Mouse (Mus musculus) stomach, embryonic 14.5 days (tissue): ENCODE measurements around the gene Tsga10. TPM values are rescaled to one million over a fixed set of nuclear protein-coding genes. Genes with fewer than 3 reads are reported as not detected.

Experiments
- ATAC-seq: fragments of 200-750 bp; cut with Nextera tagmentation; 2 replicates; pipeline ENCODE4 v1.8.0; 2017; ENCODE audit warnings: low read depth, moderate TSS enrichment; ENCODE audit not compliant: insufficient number of reproducible peaks, insufficient read depth, low FRiP score
- H3K27ac ChIP-seq: fragments of 300-500 bp; sonication (generic); 2 replicates; pipeline ENCODE4 v1.5.1; 2014; ENCODE audit warnings: mild to moderate bottlenecking, low read length, moderate library complexity, mixed read lengths
- H3K27me3 ChIP-seq: fragments of 300-500 bp; sonication (generic); 2 replicates; pipeline ENCODE4 v1.6.1; 2014; ENCODE audit warnings: low read length, control low read depth, mixed read lengths; ENCODE audit not compliant: control insufficient read depth, insufficient read depth
- H3K36me3 ChIP-seq: fragments of 300-500 bp; sonication (generic); 2 replicates; pipeline ENCODE4 v1.6.1; 2014; ENCODE audit warnings: mild to moderate bottlenecking, control low read depth, low read length, moderate library complexity, mixed read lengths; ENCODE audit not compliant: control insufficient read depth, insufficient read depth
- H3K4me1 ChIP-seq: fragments of 300-500 bp; sonication (generic); 2 replicates; pipeline ENCODE4 v1.6.1; 2014; ENCODE audit warnings: low read length, control low read depth, mixed read lengths; ENCODE audit not compliant: control insufficient read depth, insufficient read depth
- H3K4me2 ChIP-seq: fragments of 300-500 bp; sonication (generic); replicated peaks from 2 replicates; pipeline ENCODE4 v1.6.1; 2014; ENCODE audit warnings: low read depth, low read length, control low read depth
- H3K4me3 ChIP-seq: fragments of 300-500 bp; sonication (generic); 2 replicates; pipeline ENCODE4 v1.5.1; 2014; ENCODE audit warnings: low read depth, low read length, control low read depth
- H3K9ac ChIP-seq: fragments of 300-500 bp; sonication (generic); replicated peaks from 2 replicates; pipeline ENCODE4 v1.6.1; 2014; ENCODE audit warnings: low read depth, mild to moderate bottlenecking, control low read depth, low read length, moderate library complexity, mixed read lengths
- H3K9me3 ChIP-seq: fragments of 300-500 bp; sonication (generic); 2 replicates; pipeline ENCODE4 v1.6.1; 2016; ENCODE audit warnings: low read depth, low read length, control low read depth; ENCODE audit not compliant: control insufficient read depth
- WGBS: fragments of 180-500 bp; shearing (Covaris S2); extraction: QIAGEN DNeasy Blood & Tissue Kit; methylation state at CpG from one replicate; pipeline ENCODE4 v1.1.7; 2014; 5-methylcytosine and 5-hydroxymethylcytosine counted together
- polyA plus RNA-seq: library from polyadenylated mRNA; unstranded; fragments of >200 nt; fragmentation: Nextera tagmentation; extraction: Ambion mirVana; gene quantifications from 2 replicates; pipeline ENCODE4 v1.2.1, GENCODE M21; 2014

Gene Tsga10
- polyA plus RNA-seq, 1 experiment from 2014 or later = 6.1 TPM

DNA sequence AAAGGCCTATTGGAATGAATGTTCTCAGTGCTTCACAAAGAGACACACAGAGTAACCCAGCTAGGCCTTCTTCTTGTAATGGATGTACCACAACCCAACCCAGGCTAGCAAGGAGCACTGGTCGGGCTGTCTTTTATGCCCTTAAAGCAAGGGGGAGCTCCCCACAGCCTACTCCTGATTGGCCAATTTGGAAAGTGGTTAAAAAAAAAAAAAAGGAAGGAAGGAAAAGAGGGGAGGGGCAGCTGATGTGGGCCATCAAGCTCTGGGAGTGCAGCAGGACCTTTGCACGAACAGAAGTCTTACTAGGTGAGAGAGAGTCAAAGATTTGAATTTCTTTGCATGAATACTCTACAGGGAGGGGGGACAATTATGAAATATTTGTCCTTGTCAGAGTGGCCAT lies 127.3 kb downstream of the Tsga10 start:
- Histone ChIP-seq H3K4me1 (no peaks in the 10 kb centered on the region), H3K27me3 (no peaks in the 10 kb centered on the region), H3K9ac (no peak overlapping the region), H3K9me3 (no peaks in the 10 kb centered on the region), H3K4me2 (no peak overlapping the region), H3K36me3 (no peaks in the 10 kb centered on the region), H3K4me3 (no peak overlapping the region), H3K27ac (no peak overlapping the region)
- 72% methylated on average over 2 of the region's 2 CpGs for WGBS
- no peak for ATAC-seq

DNA sequence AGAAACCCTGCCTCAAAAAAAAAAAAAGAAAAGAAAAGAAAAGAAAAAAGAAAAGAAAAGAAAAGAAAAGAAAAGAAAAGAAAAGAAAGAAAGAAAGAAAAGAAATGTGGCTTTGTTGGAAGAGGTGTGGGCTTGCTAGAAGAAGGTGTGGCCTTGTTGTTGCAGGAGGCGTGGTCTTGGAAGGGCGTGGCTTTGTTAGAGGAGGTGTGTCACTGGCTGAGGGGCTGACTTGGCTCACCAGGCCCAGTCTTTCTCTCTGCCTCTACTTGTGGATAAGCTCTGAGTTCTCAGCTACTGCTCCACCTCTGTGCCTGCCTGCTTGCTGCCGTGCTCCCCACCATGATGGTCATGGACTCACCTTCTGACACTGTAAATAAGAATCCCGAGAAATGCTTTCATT lies 129.2 kb downstream of the Tsga10 start:
- Histone ChIP-seq H3K9ac (no peak overlapping the region), H3K27ac (no peak overlapping the region), H3K4me3 (no peak overlapping the region), H3K4me1 (no peaks in the 10 kb centered on the region), H3K27me3 (no peaks in the 10 kb centered on the region), H3K4me2 (no peak overlapping the region), H3K36me3 (no peaks in the 10 kb centered on the region), H3K9me3 (no peaks in the 10 kb centered on the region)
- WGBS = 72% methylated on average over 4 of the region's 4 CpGs
- ATAC-seq = no peak

DNA sequence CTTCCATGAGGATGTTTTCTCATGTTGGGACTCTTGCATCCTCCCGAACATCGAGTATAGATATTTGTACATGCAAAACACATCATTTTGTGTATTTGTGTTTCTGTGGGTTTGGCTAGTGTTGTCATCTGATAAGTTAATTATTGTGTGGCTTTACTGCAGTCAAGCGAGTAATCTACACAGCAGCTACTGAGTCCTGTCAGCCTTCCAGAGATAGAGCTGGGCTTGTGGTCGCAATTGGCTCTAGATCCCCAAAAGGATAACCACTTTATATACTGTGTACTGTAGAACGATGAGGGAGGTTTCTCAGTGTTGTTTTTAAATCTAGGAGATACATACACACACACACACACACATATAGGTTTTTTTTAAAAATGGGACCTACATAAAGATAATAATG lies 130.3 kb downstream of the Tsga10 start:
- ATAC-seq = no peak
- Histone ChIP-seq H3K4me1 (no peaks in the 10 kb centered on the region), H3K9me3 (no peaks in the 10 kb centered on the region), H3K4me2 (no peak overlapping the region), H3K9ac (no peak overlapping the region), H3K27ac (no peak overlapping the region), H3K36me3 (no peaks in the 10 kb centered on the region), H3K4me3 (no peak overlapping the region), H3K27me3 (no peaks in the 10 kb centered on the region)
- WGBS = 83% methylated on average over 5 of the region's 5 CpGs

DNA sequence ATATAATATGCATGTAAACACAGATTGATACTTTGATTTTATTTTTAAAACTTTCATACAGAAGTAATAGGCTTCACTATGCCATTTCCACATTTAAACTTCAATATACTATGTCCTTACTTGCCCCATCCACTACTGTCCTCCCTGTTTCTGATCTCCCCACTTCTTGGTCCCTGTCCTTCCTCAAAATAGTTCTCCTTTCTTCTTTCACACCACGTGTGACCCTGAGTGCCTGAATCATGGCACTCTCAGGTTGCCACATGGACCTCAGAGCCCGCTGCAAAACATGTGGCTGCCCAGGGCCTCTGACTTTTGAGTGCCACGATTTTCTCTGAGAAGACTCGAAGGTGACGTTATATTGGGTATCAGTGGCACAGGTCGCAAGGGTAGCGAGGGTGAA lies 131.4 kb downstream of the Tsga10 start:
- Histone ChIP-seq H3K4me1 (no peaks in the 10 kb centered on the region), H3K9ac (no peak overlapping the region), H3K4me3 (no peak overlapping the region), H3K9me3 (no peaks in the 10 kb centered on the region), H3K36me3 (no peaks in the 10 kb centered on the region), H3K4me2 (no peak overlapping the region), H3K27ac (no peak overlapping the region), H3K27me3 (no peaks in the 10 kb centered on the region)
- ATAC-seq = no peak
- 65% methylated on average over 7 of the region's 7 CpGs for WGBS

DNA sequence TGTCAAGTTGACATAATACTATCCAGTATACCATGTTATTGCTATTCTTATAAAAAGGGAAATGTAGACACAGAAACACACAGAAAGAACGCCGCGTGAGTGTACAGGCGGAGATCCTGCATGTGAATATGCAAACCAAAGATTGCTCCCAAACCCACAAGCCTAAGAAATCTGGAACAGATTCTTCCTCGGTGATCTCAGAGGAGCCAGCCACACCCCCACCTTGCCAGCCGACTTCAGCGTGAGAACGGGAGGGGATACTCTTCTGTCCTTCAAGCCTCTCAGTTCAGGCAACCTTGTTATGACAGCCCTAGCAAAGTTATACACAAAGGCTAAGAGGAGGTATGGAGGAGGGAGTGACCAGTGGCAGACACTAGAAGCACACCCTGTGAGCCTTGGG lies 136.9 kb downstream of the Tsga10 start:
- no peak overlapping the region for H3K4me3 ChIP-seq
- H3K4me1 ChIP-seq = no peaks in the 10 kb centered on the region
- H3K27me3 ChIP-seq = no peaks in the 10 kb centered on the region
- no peak for ATAC-seq
- H3K36me3 ChIP-seq = no peaks in the 10 kb centered on the region
- H3K9me3 ChIP-seq = no peaks in the 10 kb centered on the region
- H3K9ac ChIP-seq = no peak overlapping the region
- no peak overlapping the region for H3K27ac ChIP-seq
- H3K4me2 ChIP-seq = no peak overlapping the region
- WGBS = 84% methylated on average over 8 of the region's 8 CpGs

DNA sequence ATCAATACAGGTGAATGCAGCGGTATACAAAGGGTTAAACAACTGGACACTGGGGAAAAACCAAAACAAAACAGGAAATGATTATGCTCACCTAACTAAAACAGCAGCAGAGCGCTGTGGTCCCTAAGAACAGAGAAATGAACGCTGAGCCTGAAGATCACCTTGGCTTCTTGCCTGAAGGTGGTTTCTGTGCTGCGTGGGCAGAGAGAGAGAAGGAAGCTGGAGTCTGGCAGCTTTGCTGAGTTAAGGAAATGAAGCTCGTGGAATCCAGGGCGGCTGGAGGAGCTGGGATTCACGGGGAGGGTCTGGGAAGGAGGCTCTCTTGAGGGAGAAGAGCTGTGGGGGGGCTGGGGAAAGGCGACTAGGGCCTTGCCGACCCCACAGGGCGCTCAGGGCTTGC lies 138.2 kb downstream of the Tsga10 start:
- H3K4me1 ChIP-seq = no peaks in the 10 kb centered on the region
- 57% methylated on average over 10 of the region's 10 CpGs for WGBS
- H3K27me3 ChIP-seq = no peaks in the 10 kb centered on the region
- no peak overlapping the region for H3K9ac ChIP-seq
- H3K9me3 ChIP-seq = no peaks in the 10 kb centered on the region
- H3K4me3 ChIP-seq = no peak overlapping the region
- no peak overlapping the region for H3K27ac ChIP-seq
- no peak overlapping the region for H3K4me2 ChIP-seq
- no peak for ATAC-seq
- no peaks in the 10 kb centered on the region for H3K36me3 ChIP-seq

DNA sequence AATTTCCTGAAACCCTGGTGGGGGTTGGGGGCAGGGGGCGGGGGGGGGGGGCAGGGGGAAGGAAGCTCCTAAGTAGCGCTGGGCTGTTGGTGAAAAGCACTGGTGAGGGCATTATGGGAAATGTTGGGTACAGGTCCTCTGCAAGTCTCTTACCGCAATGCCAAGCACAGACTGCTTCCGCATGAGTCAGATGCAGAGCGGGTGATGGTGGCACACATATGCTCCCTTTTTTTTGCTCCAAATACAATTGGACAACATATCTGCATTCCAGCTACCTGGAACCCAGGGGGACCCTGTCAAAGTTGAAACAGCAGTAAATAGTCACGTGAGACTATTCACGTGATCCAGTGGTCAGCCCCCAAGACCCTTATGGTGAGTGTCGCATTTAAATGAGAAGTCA lies 139.0 kb downstream of the Tsga10 start:
- ATAC-seq = no peak
- H3K4me2 ChIP-seq = no peak overlapping the region
- 83% methylated on average over 8 of the region's 8 CpGs for WGBS

DNA sequence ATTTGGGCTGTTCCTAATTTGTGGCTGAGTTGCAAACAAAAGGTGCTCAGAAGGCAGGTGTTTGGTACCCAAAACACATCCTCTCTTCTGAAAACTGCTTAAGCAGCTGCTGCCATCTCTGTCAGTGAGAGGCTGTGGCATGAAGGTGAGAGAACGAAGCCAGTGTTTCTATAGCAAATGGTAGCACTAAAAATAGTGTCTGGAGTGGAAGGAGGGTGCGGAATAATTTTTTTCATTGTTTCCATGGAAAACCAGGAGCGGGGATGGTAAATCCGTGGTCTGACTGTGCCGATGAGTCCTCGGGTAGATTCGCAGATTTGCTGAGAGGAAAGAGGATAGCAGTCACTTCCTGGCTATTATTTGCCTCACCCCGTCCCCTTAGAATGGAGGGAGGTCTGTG lies 139.8 kb downstream of the Tsga10 start:
- no peaks in the 10 kb centered on the region for H3K9me3 ChIP-seq
- no peaks in the 10 kb centered on the region for H3K4me1 ChIP-seq
- H3K36me3 ChIP-seq = no peaks in the 10 kb centered on the region
- no peak overlapping the region for H3K27ac ChIP-seq
- no peak overlapping the region for H3K4me2 ChIP-seq
- H3K9ac ChIP-seq = no peak overlapping the region
- WGBS = 67% methylated on average over 8 of the region's 8 CpGs
- H3K27me3 ChIP-seq = no peaks in the 10 kb centered on the region
- no peak for ATAC-seq
- H3K4me3 ChIP-seq = no peak overlapping the region

More for the DNA sequence above, 139.0 kb downstream of the Tsga10 start:
- H3K27me3 ChIP-seq = no peaks in the 10 kb centered on the region
- no peaks in the 10 kb centered on the region for H3K9me3 ChIP-seq
- no peak overlapping the region for H3K27ac ChIP-seq
- no peak overlapping the region for H3K9ac ChIP-seq
- no peaks in the 10 kb centered on the region for H3K36me3 ChIP-seq
- H3K4me1 ChIP-seq = no peaks in the 10 kb centered on the region
- H3K4me3 ChIP-seq = no peak overlapping the region

DNA sequence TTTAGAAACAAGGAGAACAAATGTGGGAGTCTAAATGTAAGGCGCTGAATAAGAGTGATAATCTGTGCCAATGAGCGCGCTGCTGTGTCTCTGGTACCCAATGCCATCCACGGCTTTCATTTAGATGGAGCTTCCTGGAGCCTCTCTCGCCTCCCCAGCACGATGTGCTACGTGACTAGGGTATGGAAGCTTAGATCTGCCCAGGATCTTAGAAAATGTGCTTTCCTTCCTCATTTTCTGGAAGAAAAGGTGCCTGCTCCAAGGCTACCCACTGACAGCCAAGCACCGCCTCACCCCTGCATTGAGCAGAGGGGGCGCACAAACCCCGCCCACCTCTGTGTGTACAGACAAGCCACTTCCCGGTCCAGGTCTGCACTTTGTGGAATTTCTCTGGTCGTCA lies 140.3 kb downstream of the Tsga10 start:
- no peak overlapping the region for H3K27ac ChIP-seq
- WGBS = 63% methylated on average over 12 of the region's 12 CpGs
- H3K27me3 ChIP-seq = no peaks in the 10 kb centered on the region
- no peak for ATAC-seq
- no peak overlapping the region for H3K4me3 ChIP-seq
- H3K9me3 ChIP-seq = no peaks in the 10 kb centered on the region
- no peak overlapping the region for H3K9ac ChIP-seq
- H3K4me2 ChIP-seq = no peak overlapping the region
- H3K36me3 ChIP-seq = no peaks in the 10 kb centered on the region
- H3K4me1 ChIP-seq = no peaks in the 10 kb centered on the region
